Mouse (Mus musculus) cerebellum, adult (tissue): ENCODE results near the gene Otx2.

Experiments used
- ATAC-seq: cut with Nextera tagmentation; 2 replicates; pipeline ENCODE4 v1.9.2; 2017; ENCODE audit warnings: mild to moderate bottlenecking, moderate library complexity, mixed read lengths; ENCODE audit not compliant: insufficient number of reproducible peaks, low FRiP score, low TSS enrichment

Otx2 gene

GRCm38 (mm10) chr14:48673541-48673940 is at the start of gene Otx2:
Gene Otx2 (minus strand): TSS chr14:48673819.
- 0 out of 2 replicates have a peak, but pooled peaks have one; percentile 47 for ATAC-seq

GRCm38 (mm10) chr14:48722763-48723162 is 49.1 kb upstream of the Otx2 start:
- ATAC-seq, result no peak

- no peak for ATAC-seq
These were observed 45.7 kb upstream of the Otx2 start for GRCm38 (mm10) chr14:48719296-48719695.

- peak; percentile 59 for ATAC-seq
These were observed 44.1 kb upstream of the Otx2 start for GRCm38 (mm10) chr14:48717632-48718279.

- ATAC-seq, result no peak
These were observed 42.8 kb upstream of the Otx2 start for GRCm38 (mm10) chr14:48716456-48716855.

GRCm38 (mm10) chr14:48710871-48711370 is 37.3 kb upstream of the Otx2 start:
- ATAC-seq, result no peak

- ATAC-seq, result 0 out of 2 replicates have a peak, but pooled peaks have one; percentile 22
These were observed 36.6 kb upstream of the Otx2 start for GRCm38 (mm10) chr14:48710062-48710870.

- 0 out of 2 replicates have a peak, but pooled peaks have one; percentile 36 for ATAC-seq
These were observed 35.9 kb upstream of the Otx2 start for GRCm38 (mm10) chr14:48709371-48710061.

GRCm38 (mm10) chr14:48707844-48708383 is 34.3 kb upstream of the Otx2 start:
- ATAC-seq, result no peak

- no peak for ATAC-seq
These were observed 33.8 kb upstream of the Otx2 start for GRCm38 (mm10) chr14:48707391-48707790.

- no peak for ATAC-seq
These were observed 27.3 kb upstream of the Otx2 start for GRCm38 (mm10) chr14:48700790-48701370.

- ATAC-seq, result no peak
These were observed 6.0 kb upstream of the Otx2 start for GRCm38 (mm10) chr14:48679590-48679989.

- ATAC-seq, result no peak
These were observed 5.1 kb upstream of the Otx2 start for GRCm38 (mm10) chr14:48678674-48679073.

- 0 out of 2 replicates have a peak, but pooled peaks have one; percentile 15 for ATAC-seq
These were observed 615 bp upstream of the Otx2 start for GRCm38 (mm10) chr14:48674036-48674831.

GRCm38 (mm10) chr14:48672611-48673176 is 925 bp downstream of the Otx2 start:
- no peak for ATAC-seq

GRCm38 (mm10) chr14:48671480-48672240 is 2.0 kb downstream of the Otx2 start:
- ATAC-seq, result no peak

GRCm38 (mm10) chr14:48670761-48671479 is 2.7 kb downstream of the Otx2 start:
- no peak for ATAC-seq

GRCm38 (mm10) chr14:48670258-48670630 is 3.4 kb downstream of the Otx2 start:
- no peak for ATAC-seq
